Mouse (Mus musculus): Measurements from ENCODE around the gene Slc9a3.

Slc9a3 gene

DNA sequence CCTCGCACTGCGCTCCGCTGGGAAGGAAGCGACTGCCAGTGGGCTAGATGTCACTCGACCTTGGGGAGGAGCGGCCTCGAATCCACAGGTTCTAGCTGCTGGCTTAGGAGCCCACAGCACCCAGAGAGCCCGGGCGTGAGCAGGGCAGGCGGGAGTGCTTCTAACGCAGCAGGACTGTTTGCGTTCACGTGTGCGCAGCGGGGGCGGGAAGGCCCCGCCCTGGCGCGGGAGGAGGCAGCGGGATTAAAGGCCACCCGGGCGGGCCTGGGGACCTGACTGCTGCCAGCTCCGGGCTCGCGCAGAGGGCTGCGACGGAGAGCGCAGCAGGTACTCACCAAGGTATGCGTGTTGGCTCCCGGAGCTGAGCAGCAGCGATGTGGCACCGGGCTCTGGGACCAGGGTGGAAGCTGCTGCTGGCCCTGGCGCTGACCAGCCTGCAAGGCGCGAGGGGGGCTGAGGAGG lies at the start of gene Slc9a3:
Gene Slc9a3 (plus strand): TSS at position 317 of the 462 bp plus-strand sequence.
- DNase-seq (ENCODE audit: low spot score): no peak

- no peak for DNase-seq (ENCODE audit: low spot score)
Measured at GRCm38 (mm10) chr13:74071714-74072113, 49.5 kb upstream of the Slc9a3 start.

GRCm38 (mm10) chr13:74073369-74073768 lies 47.9 kb upstream of the Slc9a3 start:
- DNase-seq (ENCODE audit: low spot score): no peak

DNA sequence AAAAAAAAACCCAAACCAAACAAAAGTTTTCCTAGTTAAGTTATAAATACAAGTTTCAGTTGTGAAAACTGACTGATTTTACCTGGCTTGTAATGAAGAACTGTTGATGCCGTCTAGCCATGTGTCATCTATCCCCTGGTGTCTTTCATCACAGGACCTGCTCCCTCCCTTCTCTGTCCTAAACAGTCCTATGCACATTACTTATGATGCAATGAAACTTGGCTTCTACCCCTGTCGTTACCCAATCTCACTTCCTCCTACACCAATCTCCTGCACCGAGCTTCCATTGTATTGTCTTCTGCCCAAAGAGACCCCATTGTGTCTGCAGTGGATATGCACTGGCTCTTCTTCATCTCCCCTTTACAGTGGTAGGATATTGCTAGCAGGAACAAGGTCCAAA lies 31.0 kb upstream of the Slc9a3 start:
- no peak for DNase-seq (ENCODE audit: low spot score)

GRCm38 (mm10) chr13:74095936-74096335 lies 25.3 kb upstream of the Slc9a3 start:
- no peak for DNase-seq (ENCODE audit: low spot score)

- peak; percentile 32 for DNase-seq (ENCODE audit: low spot score)
Measured at GRCm38 (mm10) chr13:74096715-74097363, 24.4 kb upstream of the Slc9a3 start.

DNA sequence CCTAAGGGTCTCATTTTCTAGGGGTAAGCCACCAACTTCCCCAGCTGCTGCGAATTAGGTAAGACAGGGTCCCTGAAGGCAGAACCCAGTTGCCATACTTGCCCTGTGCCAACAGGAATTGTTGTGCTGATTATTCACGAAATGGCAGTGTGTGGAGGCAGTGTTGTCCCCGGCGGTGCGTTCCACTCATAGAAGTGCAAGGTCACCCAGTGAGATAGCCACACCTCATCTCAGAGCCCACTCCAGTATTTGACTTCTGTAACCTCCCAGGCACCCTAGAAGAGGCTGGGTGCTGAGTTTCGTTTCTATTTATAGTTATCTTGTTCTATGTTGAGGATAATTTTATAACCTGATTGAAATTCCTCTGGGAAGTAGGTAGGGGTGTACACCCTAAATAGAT lies 22.3 kb upstream of the Slc9a3 start:
- no peak for DNase-seq (ENCODE audit: low spot score)

DNA sequence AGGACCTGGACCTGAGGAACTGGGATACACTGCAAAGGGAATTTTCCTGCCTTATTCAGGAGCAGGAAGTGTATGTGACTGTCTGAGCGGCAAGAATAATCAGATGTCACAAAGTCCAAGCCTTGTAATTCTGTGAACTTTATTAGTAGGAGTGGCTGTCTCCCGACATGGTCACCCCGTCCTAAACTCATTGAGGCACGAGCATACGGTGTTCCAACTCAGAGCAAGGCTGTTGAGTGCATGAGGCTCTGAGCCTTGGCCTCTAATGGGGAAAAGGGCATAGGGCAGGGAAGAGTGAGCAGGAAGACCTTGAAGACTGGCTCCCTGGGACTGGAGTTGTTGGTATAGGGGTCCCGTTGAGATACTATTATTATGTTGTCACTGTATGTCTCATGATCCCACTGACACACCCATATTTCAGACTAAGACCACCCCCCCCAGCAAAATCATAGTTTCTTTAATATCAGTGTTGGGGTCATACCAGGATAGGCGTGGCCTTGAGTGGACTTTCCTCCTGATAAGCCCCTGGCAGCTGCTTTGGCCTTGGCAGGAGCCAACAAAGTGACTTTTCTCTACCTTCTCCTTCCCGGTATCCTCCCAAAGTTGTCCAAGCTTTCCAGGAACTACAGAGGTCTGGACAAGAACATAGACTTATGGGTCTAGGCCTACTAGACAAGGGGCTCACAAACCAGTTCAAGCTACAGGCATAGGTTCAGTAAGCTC lies 19.0 kb upstream of the Slc9a3 start:
- DNase-seq (ENCODE audit: low spot score): no peak

DNA sequence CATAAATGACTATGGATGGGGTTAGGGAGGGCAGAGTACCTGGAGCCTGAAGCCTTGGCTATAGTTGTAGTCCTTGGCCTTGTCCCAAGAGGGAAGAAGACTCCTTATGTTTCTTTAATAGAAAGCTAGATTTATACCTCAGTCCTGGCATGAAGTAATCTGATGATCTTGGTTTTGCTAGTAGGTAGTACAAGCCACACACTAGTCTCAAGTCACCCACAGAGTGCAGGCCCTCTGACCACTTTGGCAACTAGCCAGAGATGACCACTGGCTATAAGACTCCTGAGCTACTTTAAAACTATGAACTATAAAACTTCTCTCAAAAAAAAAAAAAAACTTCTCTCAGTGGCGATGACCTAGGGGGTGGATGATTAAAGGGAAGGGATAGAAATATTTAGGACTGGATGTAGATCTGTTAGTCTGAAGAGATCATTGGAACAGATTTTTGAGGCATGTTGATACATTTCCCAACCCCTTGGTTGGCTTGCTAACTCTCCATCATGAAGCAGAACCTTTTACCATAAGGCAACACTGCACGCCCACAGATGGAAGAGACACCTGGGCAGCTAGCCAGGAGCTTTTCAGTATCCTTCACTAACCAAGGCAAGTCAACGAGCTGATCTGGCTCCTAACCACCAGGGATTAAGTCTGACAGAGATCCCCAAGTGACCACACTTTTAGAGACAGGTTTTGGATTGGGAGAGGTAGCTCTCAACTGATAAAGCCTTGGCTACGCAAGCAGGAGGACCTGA lies 18.2 kb upstream of the Slc9a3 start:
- DNase-seq (ENCODE audit: low spot score): no peak

DNA sequence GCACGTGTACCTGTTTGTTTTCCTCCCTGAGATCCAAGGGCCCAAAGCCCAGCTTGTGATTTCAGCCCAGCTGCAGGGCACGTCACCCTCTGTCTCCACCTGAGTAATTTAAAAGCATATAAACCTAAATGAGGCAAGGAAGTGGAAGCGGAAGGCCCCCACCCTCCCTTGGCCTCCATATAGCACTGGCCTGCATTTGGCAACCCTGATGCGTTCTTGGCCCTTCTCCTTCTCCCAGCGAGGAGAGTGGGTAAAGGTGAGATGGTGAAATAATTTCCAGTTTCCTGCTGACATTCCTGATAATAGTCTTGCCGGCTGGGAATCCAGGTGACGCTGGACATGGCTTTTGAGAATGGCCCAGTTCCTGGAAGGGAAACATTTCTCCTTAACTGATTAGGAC lies 16.8 kb upstream of the Slc9a3 start:
- DNase-seq (ENCODE audit: low spot score): no peak

DNA sequence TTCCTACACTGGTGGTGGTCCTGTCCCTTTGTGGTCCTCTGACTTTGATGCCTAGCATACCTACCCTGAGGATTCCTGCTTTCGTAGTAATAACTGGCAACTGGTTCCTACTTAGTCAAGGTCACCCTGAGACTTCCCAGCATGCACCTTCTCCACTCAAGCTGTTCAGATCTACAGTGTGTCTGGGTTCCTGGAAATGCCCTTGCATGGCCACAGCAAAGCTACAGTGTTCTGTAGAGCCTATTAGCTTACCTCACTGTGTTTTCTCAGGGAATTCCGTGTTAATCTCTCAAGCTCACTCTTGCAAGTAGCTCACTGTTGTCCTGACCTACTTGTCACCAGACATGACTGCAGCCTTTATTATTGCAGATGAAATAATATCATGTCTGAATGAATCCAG lies 13.8 kb upstream of the Slc9a3 start:
- DNase-seq (ENCODE audit: low spot score): no peak

DNA sequence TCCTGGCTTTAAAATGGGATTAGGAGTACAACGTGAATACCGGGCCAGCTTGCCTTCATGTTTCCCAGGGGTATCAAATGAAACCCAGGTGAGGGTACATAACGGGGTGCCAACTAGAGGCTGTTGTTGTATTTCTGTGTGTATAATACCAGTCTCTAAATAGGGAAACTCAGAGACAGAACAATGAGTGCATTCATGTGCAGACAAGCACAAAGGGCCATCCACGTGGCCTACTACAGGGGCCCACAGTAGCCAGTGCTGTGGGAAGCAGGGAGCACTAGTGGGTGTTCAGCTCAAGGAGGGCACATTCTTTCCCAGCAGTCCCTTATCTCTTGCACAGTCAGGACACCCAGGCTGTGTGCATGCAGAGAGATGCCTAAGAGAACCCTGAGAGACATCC lies 8.7 kb upstream of the Slc9a3 start:
- no peak for DNase-seq (ENCODE audit: low spot score)

GRCm38 (mm10) chr13:74113626-74114191 lies 7.5 kb upstream of the Slc9a3 start:
- no peak for DNase-seq (ENCODE audit: low spot score)

DNA sequence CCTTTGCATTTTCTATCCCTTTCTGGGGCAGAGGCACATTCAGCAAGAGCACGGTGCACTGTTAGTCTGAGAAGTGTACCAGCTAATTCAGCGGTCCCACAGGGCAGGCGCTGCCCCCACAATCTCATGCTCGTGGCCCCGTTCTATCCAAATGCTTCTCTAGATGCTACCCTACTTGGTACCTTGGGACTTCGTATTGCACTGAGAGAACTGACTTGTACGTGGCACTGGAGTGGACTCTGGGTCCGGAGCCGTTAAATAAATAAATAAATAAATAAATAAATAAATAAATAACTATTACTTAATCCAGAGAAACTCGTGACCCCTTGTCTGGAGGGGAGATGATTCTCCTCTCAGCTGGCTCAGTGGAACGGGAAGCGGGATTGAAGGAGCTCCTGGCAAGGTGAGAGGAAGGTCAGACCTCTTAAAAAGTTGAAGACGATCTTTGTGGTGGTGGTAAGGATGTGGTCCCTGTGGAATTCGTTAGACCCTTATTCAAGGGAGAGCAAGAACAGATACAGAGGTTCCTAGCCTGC lies 606 bp downstream of the Slc9a3 start:
- no peak for DNase-seq (ENCODE audit: low spot score)

DNA sequence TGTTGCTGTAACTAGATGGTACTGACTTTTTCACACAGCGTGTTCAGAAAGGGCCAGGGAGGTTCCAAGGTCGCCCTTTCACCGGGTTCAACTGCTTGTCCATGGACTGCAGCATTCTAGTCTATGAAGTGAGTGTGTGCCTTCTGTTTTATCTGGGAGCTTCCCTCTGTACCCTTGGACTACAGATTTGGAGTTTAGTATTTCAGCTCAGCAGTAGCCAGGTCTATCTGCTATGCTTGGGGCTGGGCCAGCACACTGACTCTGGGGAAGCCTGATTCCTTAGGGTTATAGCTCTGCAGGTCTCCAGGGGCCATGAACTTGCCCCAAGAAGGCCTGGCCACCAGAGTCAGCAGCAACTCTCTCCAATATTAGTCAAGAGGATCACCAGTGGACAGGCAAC lies 1.4 kb downstream of the Slc9a3 start:
- DNase-seq (ENCODE audit: low spot score): no peak

- no peak for DNase-seq (ENCODE audit: low spot score)
Measured at GRCm38 (mm10) chr13:74127571-74127970, 6.3 kb downstream of the Slc9a3 start.

GRCm38 (mm10) chr13:74129909-74130308 lies 8.7 kb downstream of the Slc9a3 start:
- DNase-seq (ENCODE audit: low spot score): no peak

- DNase-seq (ENCODE audit: low spot score): no peak
Measured at GRCm38 (mm10) chr13:74138906-74139647, 17.8 kb downstream of the Slc9a3 start.

- DNase-seq (ENCODE audit: low spot score): no peak
Measured at GRCm38 (mm10) chr13:74140793-74141192, 19.5 kb downstream of the Slc9a3 start.

DNA sequence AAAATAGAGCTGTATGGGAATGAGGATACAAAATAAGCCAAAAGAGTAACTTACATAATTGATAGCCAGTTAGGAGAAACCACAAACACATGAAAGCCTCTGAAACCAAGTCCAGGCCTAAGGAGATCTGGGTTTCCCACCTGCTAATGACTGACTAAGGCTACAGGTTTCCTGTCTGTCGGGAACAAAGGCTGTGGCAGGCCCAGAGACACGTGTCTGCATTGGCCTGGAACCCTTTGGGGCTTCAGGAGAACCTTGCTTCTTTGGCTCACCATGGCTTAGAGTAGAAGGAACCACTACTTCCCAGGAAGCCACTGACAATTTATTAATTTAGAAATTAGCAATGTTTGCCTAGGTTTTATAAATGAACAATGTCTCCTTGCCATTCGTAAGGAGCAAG lies 22.0 kb downstream of the Slc9a3 start:
- DNase-seq (ENCODE audit: low spot score): no peak

DNA sequence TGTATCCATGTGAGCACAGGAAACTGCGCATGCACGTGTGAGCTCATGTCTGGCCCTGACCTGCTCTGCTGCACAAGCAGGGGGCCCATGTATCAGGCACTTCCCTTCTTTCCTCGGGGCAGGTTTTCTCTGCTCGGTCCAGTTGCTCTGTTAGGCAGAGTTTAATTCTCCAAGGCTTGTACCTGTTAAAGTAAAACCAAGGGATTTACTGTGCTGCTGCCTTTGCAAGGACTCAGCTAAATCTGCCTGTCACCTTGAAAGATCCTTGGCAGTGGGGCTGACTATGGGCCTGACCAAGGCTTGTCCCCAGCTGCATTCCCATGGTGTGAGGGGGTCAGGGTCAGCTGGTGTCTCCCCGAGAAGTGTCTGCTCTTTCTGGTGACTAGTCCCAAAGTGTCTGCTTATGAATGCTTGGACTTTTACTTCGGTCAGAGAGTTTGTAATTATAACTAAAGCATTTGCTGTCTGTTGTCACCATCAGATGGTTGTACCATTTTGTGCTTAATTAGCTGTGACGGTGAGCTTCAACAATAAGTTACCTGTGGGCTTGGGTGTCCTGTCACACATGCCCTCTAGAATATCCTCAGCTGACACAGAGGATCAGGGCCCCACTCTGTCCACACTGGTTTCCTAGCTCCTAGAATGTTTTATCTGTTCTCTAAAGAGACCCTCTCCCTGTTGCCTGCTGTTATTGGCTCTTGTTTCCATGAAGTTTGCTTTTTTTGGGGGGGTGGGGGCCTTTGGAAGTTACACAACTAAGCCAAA lies 23.0 kb downstream of the Slc9a3 start:
- no peak for DNase-seq (ENCODE audit: low spot score)
